Mouse (Mus musculus) midbrain, embryonic 12.5 days (tissue): ENCODE measurements around the gene Zfp825. TPM values are rescaled to one million over a fixed set of nuclear protein-coding genes. Genes with fewer than 3 reads are reported as not detected.
"Not testable (repeated sequence)": the region's sequence is repeated elsewhere in the genome, so short reads cannot be mapped to it uniquely, and the experiment has no call there.

Experiments
- ATAC-seq: fragments of 200-750 bp; cut with Nextera tagmentation; 2 replicates; pipeline ENCODE4 v1.8.0; 2017; ENCODE audit warnings: low read depth, moderate TSS enrichment, moderate library complexity; ENCODE audit not compliant: low FRiP score
- H3K27ac ChIP-seq: fragments of 300-500 bp; sonication (generic); replicated peaks from 2 replicates; pipeline ENCODE4 v1.5.1; 2016; ENCODE audit warnings: mild to moderate bottlenecking
- H3K27me3 ChIP-seq: fragments of 300-500 bp; sonication (generic); 2 replicates; pipeline ENCODE4 v1.6.1; 2016; ENCODE audit warnings: mild to moderate bottlenecking
- H3K36me3 ChIP-seq: fragments of 300-500 bp; sonication (generic); 2 replicates; pipeline ENCODE4 v1.6.1; 2016
- H3K4me1 ChIP-seq: fragments of 300-500 bp; sonication (generic); 2 replicates; pipeline ENCODE4 v1.6.1; 2016
- H3K4me2 ChIP-seq: fragments of 300-500 bp; sonication (generic); replicated peaks from 2 replicates; pipeline ENCODE4 v1.6.1; 2016; ENCODE audit warnings: mild to moderate bottlenecking, moderate library complexity
- H3K4me3 ChIP-seq: fragments of 300-500 bp; sonication (generic); 2 replicates; pipeline ENCODE4 v1.5.1; 2016; ENCODE audit warnings: mild to moderate bottlenecking
- H3K9ac ChIP-seq: fragments of 300-500 bp; sonication (generic); replicated peaks from 2 replicates; pipeline ENCODE4 v1.6.1; 2016; ENCODE audit warnings: mild to moderate bottlenecking, moderate library complexity
- H3K9me3 ChIP-seq: fragments of 300-500 bp; sonication (generic); 2 replicates; pipeline ENCODE4 v1.6.1; 2016; ENCODE audit warnings: mild to moderate bottlenecking
- WGBS: fragments of 180-500 bp; shearing (Covaris S2); methylation state at CpG from one replicate; pipeline ENCODE4 v1.1.7; 2016; 5-methylcytosine and 5-hydroxymethylcytosine counted together
- polyA plus RNA-seq: library from polyadenylated mRNA; unstranded; fragments of >200 nt; fragmentation: Nextera tagmentation; extraction: Ambion mirVana; gene quantifications from 2 replicates; pipeline ENCODE4 v1.2.1, GENCODE M21; 2016

Zfp825 gene
- polyA plus RNA-seq, 1 experiment from 2014 or later, result 20.4 TPM

GRCm38 (mm10) chr13:74484326-74484725 is 9.5 kb downstream of the Zfp825 start:
- not testable (repeated sequence) for H3K27me3 ChIP-seq, ATAC-seq, H3K4me1 ChIP-seq, H3K4me2 ChIP-seq, H3K9ac ChIP-seq, H3K27ac ChIP-seq, H3K4me3 ChIP-seq, H3K9me3 ChIP-seq
- 92% methylated on average over 3 of the region's 3 CpGs for WGBS
- H3K36me3 ChIP-seq, result peaks cover 15% of the 10 kb centered on the region

GRCm38 (mm10) chr13:74471468-74471867 is 22.3 kb downstream of the Zfp825 start:
- H3K4me1 ChIP-seq, H3K27ac ChIP-seq, H3K27me3 ChIP-seq, H3K4me2 ChIP-seq, H3K36me3 ChIP-seq, H3K9me3 ChIP-seq, H3K9ac ChIP-seq, ATAC-seq, H3K4me3 ChIP-seq: not testable (repeated sequence)
- WGBS, result 91% methylated on average over 2 of the region's 2 CpGs

GRCm38 (mm10) chr13:74462699-74463385 is 30.9 kb downstream of the Zfp825 start:
- peak overlapping the region; percentile 62 for H3K4me3 ChIP-seq
- no peaks in the 10 kb centered on the region for H3K4me1 ChIP-seq
- H3K27ac ChIP-seq, result peak overlapping the region; percentile 87
- H3K9me3 ChIP-seq, result no peaks in the 10 kb centered on the region
- H3K27me3 ChIP-seq, result no peaks in the 10 kb centered on the region
- ATAC-seq, result peak; percentile 100
- under 1% methylated on average over 23 of the region's 23 CpGs for WGBS
- H3K4me2 ChIP-seq, result peak overlapping the region; percentile 78
- H3K9ac ChIP-seq, result peak overlapping the region; percentile 65
- no peaks in the 10 kb centered on the region for H3K36me3 ChIP-seq

GRCm38 (mm10) chr13:74462318-74462698 is 31.5 kb downstream of the Zfp825 start:
- 4% methylated on average over 7 of the region's 7 CpGs for WGBS
- Histone ChIP-seq H3K27ac (peak overlapping the region; percentile 87; the same call in 1 of the 2 replicates), H3K9ac (peak overlapping the region; percentile 56), H3K4me3 (peak overlapping the region; percentile 62), H3K4me2 (peak overlapping the region; percentile 78)
- not testable (repeated sequence) for H3K27me3 ChIP-seq, H3K4me1 ChIP-seq, H3K36me3 ChIP-seq, ATAC-seq, H3K9me3 ChIP-seq

GRCm38 (mm10) chr13:74439895-74440294 is 53.9 kb downstream of the Zfp825 start:
- Histone ChIP-seq H3K4me2 (no peak overlapping the region), H3K36me3 (peaks cover 25% of the 10 kb centered on the region), H3K9ac (no peak overlapping the region), H3K4me1 (no peaks in the 10 kb centered on the region), H3K9me3 (peaks cover 46% of the 10 kb centered on the region), H3K27me3 (no peaks in the 10 kb centered on the region), H3K27ac (no peak overlapping the region), H3K4me3 (no peak overlapping the region)
- WGBS, result 40% methylated on average over 18 of the region's 19 CpGs
- ATAC-seq, result peak; percentile 47; the same call in 1 of the 2 replicates

Other genes starting within 250 kb of the Zfp825 start
- gene Ahrr, start 201.7 kb downstream of the Zfp825 start, polyA plus RNA-seq, result 1.1 and 1.7 TPM in 2 replicates
- gene Pdcd6, start 176.4 kb downstream of the Zfp825 start, polyA plus RNA-seq, result 103 and 114 TPM in 2 replicates
- 219 and 223 TPM in 2 replicates for gene Sdha, start 143.7 kb downstream of the Zfp825 start, polyA plus RNA-seq
- gene Ccdc127, start 143.7 kb downstream of the Zfp825 start, polyA plus RNA-seq, result 57.5 and 59.2 TPM in 2 replicates
- not detected in 2 replicates for gene Lrrc14b, start 130.0 kb downstream of the Zfp825 start, polyA plus RNA-seq
- 3.5 and 3.7 TPM in 2 replicates for gene Zfp72, start 103.2 kb downstream of the Zfp825 start, polyA plus RNA-seq
- 95.2 and 103 TPM in 2 replicates for gene Ftl1-ps1, start 94.3 kb downstream of the Zfp825 start, polyA plus RNA-seq
- gene Erap1, start 145.6 kb upstream of the Zfp825 start, polyA plus RNA-seq, result 3.3 and 5.1 TPM in 2 replicates